Mouse (Mus musculus): ENCODE results near the gene Pfn1. TPM values are rescaled to one million over a fixed set of nuclear protein-coding genes. Genes with fewer than 3 reads are reported as not detected.

The Pfn1 gene
- polyA plus RNA-seq (2014; fragmentation: Nextera tagmentation; extraction: Ambion mirVana): 1,303 and 1,326 TPM in 2 replicates

DNA sequence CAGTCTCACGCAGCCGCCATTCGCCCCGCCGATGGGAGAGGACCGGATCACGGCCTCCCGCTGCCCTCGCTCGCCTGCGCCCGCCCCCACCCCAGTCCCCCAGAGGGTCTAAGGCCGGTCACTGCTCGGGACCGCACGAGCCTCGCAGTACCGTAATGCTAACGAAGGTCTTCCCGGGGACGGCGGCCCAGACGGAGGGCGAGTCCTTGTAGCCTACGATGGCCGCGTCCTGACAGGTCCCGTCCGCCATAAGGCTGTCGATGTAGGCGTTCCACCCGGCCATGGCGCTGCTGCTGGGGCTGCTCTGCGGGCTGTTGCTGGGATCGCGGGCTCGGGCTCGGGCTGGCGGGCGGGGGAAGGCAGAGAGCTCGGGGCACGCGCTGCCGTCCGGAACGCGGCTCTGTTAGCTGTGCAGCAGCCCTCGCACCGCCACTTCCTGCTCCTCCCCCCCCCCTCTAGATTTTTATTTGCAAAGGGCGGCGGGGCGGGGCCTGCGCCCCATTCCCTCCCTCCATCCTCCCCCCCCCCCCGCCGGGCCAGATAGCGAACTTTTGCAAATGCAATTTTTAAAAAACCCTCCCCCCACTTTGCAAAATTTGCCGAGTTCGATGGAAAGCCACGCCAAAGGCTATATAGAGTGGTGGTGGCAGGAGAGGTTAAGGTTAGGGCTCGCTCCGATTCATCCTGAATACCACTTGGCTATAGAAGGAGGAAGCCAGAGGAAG, at the start of gene Pfn1:
Gene Pfn1 (minus strand): TSS at position 447 of the 725 bp plus-strand sequence.
- peaks cover 33% of the 10 kb centered on the region for H3K4me1 ChIP-seq (ENCODE audit: control insufficient read depth, insufficient read depth, low read length)
- no peaks in the 10 kb centered on the region for H3K27me3 ChIP-seq (ENCODE audit: control insufficient read depth, insufficient read depth, low read length)
- H3K9me3 ChIP-seq (ENCODE audit: control insufficient read depth, low read length): no peaks in the 10 kb centered on the region
- peak; percentile 97 for DNase-seq (ENCODE audit: low spot score, missing footprints)
- H3K27ac ChIP-seq (ENCODE audit: low read depth, low read length): peak within 1 kb of the TSS; percentile 95
- H3K4me2 ChIP-seq: peak within 1 kb of the TSS; percentile 89
- under 1% methylated on average over 56 of the region's 61 CpGs for WGBS
- ATAC-seq (ENCODE audit: low FRiP score): peak; percentile 51
- peak within 1 kb of the TSS; percentile 98 for H3K9ac ChIP-seq (ENCODE audit: low read length)
- H3K36me3 ChIP-seq (ENCODE audit: control insufficient read depth, insufficient read depth, low read length): peaks cover 12% of the 10 kb centered on the region
- peak within 1 kb of the TSS; percentile 99 for H3K4me3 ChIP-seq (ENCODE audit: low read depth, low read length)

DNA sequence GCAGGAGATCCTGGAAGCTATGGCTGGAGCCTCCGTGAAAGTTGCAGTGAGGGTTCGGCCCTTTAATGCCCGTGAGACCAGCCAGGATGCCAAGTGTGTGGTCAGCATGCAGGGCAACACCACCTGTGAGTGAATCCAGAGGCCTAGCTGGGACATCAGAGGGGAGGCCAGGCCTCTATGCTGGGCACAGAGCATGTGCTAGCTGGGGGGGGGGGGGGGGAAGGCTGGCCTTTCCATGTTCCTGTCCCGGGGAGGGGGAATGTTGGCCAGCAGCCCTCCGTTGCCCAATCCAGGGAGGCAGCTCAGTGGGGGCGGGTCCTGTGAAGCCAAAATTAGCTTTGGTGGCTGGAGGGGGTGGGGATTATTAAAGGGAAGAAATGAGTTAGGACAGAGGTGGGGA, 48.3 kb upstream of the Pfn1 start:
- Histone ChIP-seq H3K9me3 (ENCODE audit: control insufficient read depth, low read length) (no peaks in the 10 kb centered on the region), H3K4me2 (no peak overlapping the region), H3K27ac (ENCODE audit: low read depth, low read length) (no peak overlapping the region), H3K36me3 (ENCODE audit: control insufficient read depth, insufficient read depth, low read length) (peaks cover 10% of the 10 kb centered on the region; the same call in 1 of the 2 replicates), H3K4me1 (ENCODE audit: control insufficient read depth, insufficient read depth, low read length) (peaks cover 15% of the 10 kb centered on the region), H3K9ac (ENCODE audit: low read length) (peak overlapping the region; percentile 3; the same call in 1 of the 2 replicates), H3K4me3 (ENCODE audit: low read depth, low read length) (no peak overlapping the region), H3K27me3 (ENCODE audit: control insufficient read depth, insufficient read depth, low read length) (no peaks in the 10 kb centered on the region)
- no peak for ATAC-seq (ENCODE audit: low FRiP score)
- no peak for DNase-seq (ENCODE audit: low spot score, missing footprints)
- WGBS: 86% methylated on average over 6 of the region's 6 CpGs

DNA sequence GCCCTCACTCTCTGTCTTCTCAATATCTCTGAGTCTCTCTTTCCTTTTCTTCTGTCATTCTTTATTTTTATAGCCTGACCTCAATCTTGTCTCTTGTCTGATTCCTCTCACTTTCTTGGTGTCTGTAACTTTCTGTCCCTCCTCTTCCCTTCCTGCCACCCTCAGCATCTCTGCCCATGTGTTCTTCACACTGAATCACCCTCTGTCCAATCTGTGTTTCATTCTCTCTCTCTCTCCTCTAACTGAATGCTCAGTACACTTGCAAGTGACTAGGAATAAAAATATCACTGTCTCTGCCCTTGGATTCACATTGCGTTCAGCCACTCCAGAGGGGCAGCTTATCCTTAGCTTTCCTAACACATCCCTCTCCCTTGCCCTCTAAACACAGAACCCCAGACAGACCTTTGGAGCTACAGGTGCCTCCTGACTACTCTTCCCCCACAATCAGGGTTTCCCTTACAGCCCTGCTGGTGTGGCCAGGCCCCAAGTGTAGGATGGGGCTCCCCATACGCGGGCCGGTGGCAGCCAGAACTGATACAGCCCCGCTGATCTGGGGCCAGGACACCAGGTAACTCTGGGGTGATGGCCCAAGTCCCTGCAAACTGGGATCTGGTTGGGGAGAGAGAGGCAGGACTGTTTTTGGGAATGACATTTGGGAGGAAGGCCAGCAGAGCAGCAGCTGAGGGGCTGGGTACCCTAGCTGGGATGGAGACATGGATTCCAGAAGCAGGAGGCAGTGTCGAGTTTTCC, 47.7 kb upstream of the Pfn1 start:
- Histone ChIP-seq H3K4me3 (ENCODE audit: low read depth, low read length) (no peak overlapping the region), H3K9ac (ENCODE audit: low read length) (peak overlapping the region; percentile 3; the same call in 1 of the 2 replicates), H3K4me2 (no peak overlapping the region; the same call in 1 of the 2 replicates), H3K27me3 (ENCODE audit: control insufficient read depth, insufficient read depth, low read length) (no peaks in the 10 kb centered on the region), H3K4me1 (ENCODE audit: control insufficient read depth, insufficient read depth, low read length) (peaks cover 15% of the 10 kb centered on the region), H3K9me3 (ENCODE audit: control insufficient read depth, low read length) (no peaks in the 10 kb centered on the region), H3K36me3 (ENCODE audit: control insufficient read depth, insufficient read depth, low read length) (peaks cover 8% of the 10 kb centered on the region; the same call in 1 of the 2 replicates), H3K27ac (ENCODE audit: low read depth, low read length) (no peak overlapping the region)
- DNase-seq (ENCODE audit: low spot score, missing footprints) (no peak), ATAC-seq (ENCODE audit: low FRiP score) (no peak)
- WGBS: 78% methylated on average over 6 of the region's 6 CpGs

DNA sequence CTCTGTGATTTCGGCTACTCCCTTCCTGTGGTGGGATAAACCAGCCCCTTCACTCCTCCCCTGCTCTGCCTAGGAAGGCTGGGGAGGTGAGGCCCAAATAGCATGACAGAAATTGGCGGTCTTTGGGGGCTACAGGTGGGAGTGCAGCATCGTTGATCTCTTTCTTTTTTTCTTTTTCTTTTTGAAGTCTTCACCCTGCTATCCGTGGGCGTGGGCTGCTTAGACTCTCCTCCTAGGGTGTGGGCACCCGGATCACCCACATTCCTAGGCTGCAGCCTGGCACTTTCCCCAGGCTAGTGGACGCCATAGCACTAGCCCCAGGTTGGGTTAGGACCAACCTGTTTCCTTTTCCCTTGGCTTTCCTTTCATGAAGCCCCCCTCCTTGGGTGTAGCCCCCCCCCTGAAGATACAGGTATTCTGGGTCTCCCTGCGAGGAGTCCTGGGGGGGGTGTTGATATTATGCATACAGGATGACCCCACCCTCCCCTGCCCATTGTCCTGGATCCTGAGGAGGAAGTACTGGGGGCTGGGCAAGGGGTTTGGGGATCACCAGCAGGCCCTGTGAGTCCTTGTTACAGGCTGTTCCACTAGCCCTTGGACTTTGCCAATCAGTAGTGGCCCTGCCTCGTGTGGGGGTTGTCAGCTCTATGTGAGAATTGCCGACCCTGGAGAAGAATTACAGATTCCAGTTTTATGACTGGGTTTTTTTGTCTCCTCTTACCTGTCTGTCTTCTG, 46.9 kb upstream of the Pfn1 start:
- H3K36me3 ChIP-seq (ENCODE audit: control insufficient read depth, insufficient read depth, low read length): peaks cover 5% of the 10 kb centered on the region; the same call in 1 of the 2 replicates
- H3K9ac ChIP-seq (ENCODE audit: low read length): peak overlapping the region; percentile 92
- DNase-seq (ENCODE audit: low spot score, missing footprints) (no peak), ATAC-seq (ENCODE audit: low FRiP score) (no peak)
- 16% methylated on average over 10 of the region's 10 CpGs for WGBS
- peak overlapping the region; percentile 93 for H3K4me3 ChIP-seq (ENCODE audit: low read depth, low read length)
- peak overlapping the region; percentile 78 for H3K4me2 ChIP-seq
- no peak overlapping the region for H3K27ac ChIP-seq (ENCODE audit: low read depth, low read length)
- no peaks in the 10 kb centered on the region for H3K9me3 ChIP-seq (ENCODE audit: control insufficient read depth, low read length)
- no peaks in the 10 kb centered on the region for H3K27me3 ChIP-seq (ENCODE audit: control insufficient read depth, insufficient read depth, low read length)
- H3K4me1 ChIP-seq (ENCODE audit: control insufficient read depth, insufficient read depth, low read length): peaks cover 15% of the 10 kb centered on the region

DNA sequence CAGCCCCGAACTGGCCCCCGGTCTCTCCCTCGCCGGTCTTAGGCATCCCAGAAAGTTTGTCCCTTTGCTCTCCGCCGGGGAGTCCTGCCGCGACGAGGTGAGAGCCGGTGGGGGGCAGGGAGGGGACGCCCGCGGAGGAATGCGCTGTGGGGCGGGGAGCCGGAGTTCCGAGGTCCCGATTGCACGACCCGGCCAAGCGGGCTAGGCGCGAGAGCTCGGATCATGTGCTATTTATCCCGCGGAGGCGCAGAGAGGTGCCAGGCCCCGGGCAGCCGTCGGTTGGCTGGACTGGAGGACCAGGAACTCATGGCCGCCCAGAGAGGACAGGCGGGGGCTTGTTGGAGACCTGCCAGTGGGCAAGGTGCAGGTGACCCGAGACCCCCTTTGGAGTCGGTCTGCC, 46.2 kb upstream of the Pfn1 start:
- ATAC-seq (ENCODE audit: low FRiP score) (peak; percentile 63), DNase-seq (ENCODE audit: low spot score, missing footprints) (peak; percentile 95)
- peak overlapping the region; percentile 92 for H3K9ac ChIP-seq (ENCODE audit: low read length)
- peaks cover 3% of the 10 kb centered on the region; the same call in 1 of the 2 replicates for H3K36me3 ChIP-seq (ENCODE audit: control insufficient read depth, insufficient read depth, low read length)
- H3K4me3 ChIP-seq (ENCODE audit: low read depth, low read length): peak overlapping the region; percentile 93
- under 1% methylated on average over 34 of the region's 34 CpGs for WGBS
- no peaks in the 10 kb centered on the region for H3K27me3 ChIP-seq (ENCODE audit: control insufficient read depth, insufficient read depth, low read length)
- H3K9me3 ChIP-seq (ENCODE audit: control insufficient read depth, low read length): no peaks in the 10 kb centered on the region
- peak overlapping the region; percentile 75 for H3K27ac ChIP-seq (ENCODE audit: low read depth, low read length)
- peaks cover 15% of the 10 kb centered on the region for H3K4me1 ChIP-seq (ENCODE audit: control insufficient read depth, insufficient read depth, low read length)
- peak overlapping the region; percentile 78 for H3K4me2 ChIP-seq

DNA sequence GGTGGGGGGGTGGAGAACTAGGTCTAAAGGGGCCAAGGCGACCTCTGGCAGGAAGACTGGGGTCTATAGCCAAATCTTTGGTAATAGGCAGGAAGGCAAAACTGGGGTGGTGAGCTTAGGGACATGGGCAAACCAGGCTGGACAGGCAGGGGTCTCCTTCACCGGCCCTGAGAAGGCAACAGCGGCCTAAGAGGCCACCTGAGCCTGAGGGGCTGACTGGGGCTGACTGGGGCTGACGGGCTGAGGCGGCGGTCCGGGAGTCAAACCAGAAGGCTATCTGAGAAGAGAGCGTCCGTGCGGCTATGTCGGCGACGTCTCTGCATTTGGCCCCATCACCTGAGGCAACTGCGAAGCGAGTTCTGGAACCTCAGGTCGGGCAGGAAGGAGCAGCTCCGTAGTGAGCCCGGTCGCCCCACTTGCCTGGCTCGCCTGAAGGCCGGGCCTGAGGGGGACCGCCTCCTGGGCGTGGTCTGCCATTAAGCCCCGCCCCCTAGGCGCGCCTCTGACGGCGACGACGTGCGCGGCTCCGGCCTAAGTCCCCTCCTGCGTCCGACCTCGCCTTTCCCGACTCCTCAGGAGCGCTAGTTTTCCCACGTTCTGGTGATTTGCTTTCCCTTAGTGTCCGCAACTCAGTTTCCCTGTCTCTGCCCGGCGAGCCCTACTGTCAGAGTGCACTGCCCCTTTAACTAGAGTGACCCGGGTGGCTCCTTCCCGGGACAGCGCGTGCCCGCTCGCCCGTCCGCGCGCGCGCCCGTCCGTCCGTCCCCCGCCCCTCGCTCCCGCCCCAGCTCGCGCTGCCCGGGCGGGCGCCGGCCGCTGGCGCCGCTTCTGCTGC, 45.5 kb upstream of the Pfn1 start, which contains the start of the genes Inca1 and Kif1c:
Gene Inca1 (minus strand): TSS at position 434 of the 835 bp plus-strand sequence.
Gene Kif1c (plus strand): TSS at position 827 of the 835 bp plus-strand sequence.
- Histone ChIP-seq H3K4me3 (ENCODE audit: low read depth, low read length) (peak within 1 kb of the TSS; percentile 93), H3K27me3 (ENCODE audit: control insufficient read depth, insufficient read depth, low read length) (no peaks in the 10 kb centered on the region), H3K4me1 (ENCODE audit: control insufficient read depth, insufficient read depth, low read length) (peaks cover 15% of the 10 kb centered on the region), H3K27ac (ENCODE audit: low read depth, low read length) (peak within 1 kb of the TSS; percentile 75), H3K9ac (ENCODE audit: low read length) (peak within 1 kb of the TSS; percentile 92), H3K4me2 (peak within 1 kb of the TSS; percentile 78), H3K9me3 (ENCODE audit: control insufficient read depth, low read length) (no peaks in the 10 kb centered on the region), H3K36me3 (ENCODE audit: control insufficient read depth, insufficient read depth, low read length) (peaks cover 3% of the 10 kb centered on the region; the same call in 1 of the 2 replicates)
- ATAC-seq (ENCODE audit: low FRiP score) (peak; percentile 95), DNase-seq (ENCODE audit: low spot score, missing footprints) (peak; percentile 99)
- WGBS: 2% methylated on average over 68 of the region's 69 CpGs

DNA sequence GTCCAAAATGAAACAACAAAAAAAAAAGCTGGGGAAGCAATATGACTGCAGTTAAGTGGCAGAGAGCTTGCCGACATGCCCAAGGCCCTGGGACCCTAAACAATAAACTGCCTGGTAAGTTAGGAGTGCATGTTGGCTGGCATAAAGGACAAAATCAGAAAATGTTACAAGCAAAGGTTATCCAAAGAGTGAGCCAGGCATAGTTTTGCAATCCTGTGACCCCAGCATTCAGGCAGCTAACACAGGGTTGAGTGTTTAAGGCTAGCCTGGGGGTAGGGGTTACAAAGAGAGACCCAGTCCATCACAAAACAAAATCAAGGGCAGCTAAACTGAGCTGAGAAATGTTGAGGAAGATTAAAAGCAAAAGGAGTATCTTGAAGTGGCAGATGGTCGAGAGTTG, 44.6 kb upstream of the Pfn1 start:
- Histone ChIP-seq H3K9me3 (ENCODE audit: control insufficient read depth, low read length) (no peaks in the 10 kb centered on the region), H3K36me3 (ENCODE audit: control insufficient read depth, insufficient read depth, low read length) (no peaks in the 10 kb centered on the region), H3K4me1 (ENCODE audit: control insufficient read depth, insufficient read depth, low read length) (peaks cover 15% of the 10 kb centered on the region), H3K27me3 (ENCODE audit: control insufficient read depth, insufficient read depth, low read length) (no peaks in the 10 kb centered on the region), H3K4me2 (no peak overlapping the region), H3K4me3 (ENCODE audit: low read depth, low read length) (no peak overlapping the region), H3K9ac (ENCODE audit: low read length) (no peak overlapping the region), H3K27ac (ENCODE audit: low read depth, low read length) (no peak overlapping the region)
- no peak for ATAC-seq (ENCODE audit: low FRiP score)
- no peak for DNase-seq (ENCODE audit: low spot score, missing footprints)
- 79% methylated on average over 2 of the region's 2 CpGs for WGBS

DNA sequence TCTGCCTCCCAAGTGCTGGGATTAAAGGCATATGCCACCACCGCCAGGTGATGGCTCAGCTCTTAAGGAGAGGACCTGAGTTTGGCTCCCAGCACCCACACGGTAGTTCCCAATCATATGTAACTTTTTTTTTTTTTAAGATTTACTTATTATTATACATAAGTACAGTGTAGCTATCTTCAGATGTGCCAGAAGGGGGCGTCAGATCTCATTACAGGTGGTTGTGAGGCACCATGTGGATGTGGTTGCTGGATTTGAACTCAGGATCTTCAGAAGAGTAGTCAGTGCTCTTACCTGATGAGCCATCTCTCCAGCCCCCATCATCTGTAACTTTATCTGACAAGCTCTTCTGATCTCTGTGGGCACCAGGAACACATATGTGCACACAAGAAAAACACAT, 42.9 kb upstream of the Pfn1 start:
- WGBS: 72% methylated on average over 3 of the region's 3 CpGs
- DNase-seq (ENCODE audit: low spot score, missing footprints): no peak

More for the DNA sequence above, 42.9 kb upstream of the Pfn1 start:
- no peaks in the 10 kb centered on the region for H3K27me3 ChIP-seq (ENCODE audit: control insufficient read depth, insufficient read depth, low read length)
- H3K9ac ChIP-seq (ENCODE audit: low read length): no peak overlapping the region
- no peak overlapping the region for H3K27ac ChIP-seq (ENCODE audit: low read depth, low read length)
- no peaks in the 10 kb centered on the region for H3K36me3 ChIP-seq (ENCODE audit: control insufficient read depth, insufficient read depth, low read length)
- no peak overlapping the region for H3K4me2 ChIP-seq
- no peaks in the 10 kb centered on the region for H3K9me3 ChIP-seq (ENCODE audit: control insufficient read depth, low read length)
- H3K4me3 ChIP-seq (ENCODE audit: low read depth, low read length): no peak overlapping the region
- peaks cover 14% of the 10 kb centered on the region for H3K4me1 ChIP-seq (ENCODE audit: control insufficient read depth, insufficient read depth, low read length)
- ATAC-seq (ENCODE audit: low FRiP score): no peak
